Mouse (Mus musculus) MEL (cell line): ENCODE results near the gene Col15a1. TPM values are rescaled to one million over a fixed set of nuclear protein-coding genes. Genes with fewer than 3 reads are reported as not detected.

ENCODE experiments used
- DNase-seq: peaks from one replicate; pipeline ENCODE4 v3.0.0; 2011; ENCODE audit warnings: low read depth, low spot score
- H3K27ac ChIP-seq: 2 replicates; pipeline ENCODE4 v1.5.1; 2012; ENCODE audit warnings: low read depth, mild to moderate bottlenecking, control low read depth, low read length, moderate library complexity; ENCODE audit not compliant: control insufficient read depth
- H3K27me3 ChIP-seq, 2 experiments: fragments of 150-350 bp in 1 of 2; sonication (generic) in 1 of 2; 2 replicates each; pipeline ENCODE4 v1.6.1; 2012; ENCODE audit warnings: low read length in 2 of 2, mild to moderate bottlenecking in 2 of 2, improper control_type of control experiment in 1 of 2, moderate library complexity in 1 of 2; ENCODE audit not compliant: insufficient read depth in 2 of 2, control insufficient read depth in 1 of 2
- H3K36me3 ChIP-seq, 2 experiments: 2 replicates each; pipeline ENCODE4 v1.6.1; 2012 to 2014; ENCODE audit warnings: low read length in 2 of 2, improper control_type of control experiment in 1 of 2, inconsistent platforms in 1 of 2, mild to moderate bottlenecking in 1 of 2; ENCODE audit not compliant: insufficient read depth in 2 of 2, control insufficient read depth in 1 of 2
- H3K4me1 ChIP-seq, 2 experiments: fragments of 150-350 bp in 1 of 2; sonication (generic) in 1 of 2; 2 replicates each; pipeline ENCODE4 v1.6.1; 2012; ENCODE audit warnings: low read length in 2 of 2, improper control_type of control experiment in 1 of 2, mild to moderate bottlenecking in 1 of 2; ENCODE audit not compliant: insufficient read depth in 2 of 2, control insufficient read depth in 1 of 2
- H3K4me3 ChIP-seq, 2 experiments: fragments of 150-350 bp in 1 of 2; sonication (generic) in 1 of 2; 2 replicates each; pipeline ENCODE4 v1.5.1; 2012; ENCODE audit warnings: low read depth in 2 of 2, low read length in 2 of 2, mild to moderate bottlenecking in 2 of 2, moderate library complexity in 2 of 2, control low read depth in 1 of 2, improper control_type of control experiment in 1 of 2; ENCODE audit not compliant: control insufficient read depth in 1 of 2, insufficient read depth in 1 of 2
- H3K79me2 ChIP-seq: 2 replicates; pipeline ENCODE4 v1.6.1; 2012; ENCODE audit warnings: mild to moderate bottlenecking, low read length, moderate library complexity; ENCODE audit not compliant: control insufficient read depth, poor library complexity, insufficient read depth
- H3K9ac ChIP-seq: 2 replicates; pipeline ENCODE4 v1.6.1; 2012; ENCODE audit warnings: low read depth, mild to moderate bottlenecking, control low read depth, low read length, moderate library complexity; ENCODE audit not compliant: control insufficient read depth, poor library complexity, severe bottlenecking
- H3K9me3 ChIP-seq: fragments of 150-350 bp; sonication (generic); replicated peaks from 2 replicates; pipeline ENCODE4 v1.6.1; 2012; ENCODE audit warnings: mild to moderate bottlenecking, low read length, improper control_type of control experiment, moderate library complexity; ENCODE audit not compliant: insufficient read depth
- CHD1 ChIP-seq: IDR thresholded peaks from 2 replicates; pipeline ENCODE4 v1.6.1; 2012; ENCODE audit warnings: low read depth, mild to moderate bottlenecking, inconsistent platforms, low read length, improper control_type of control experiment
- CHD2 ChIP-seq: IDR thresholded peaks from 2 replicates; pipeline ENCODE4 v1.6.1; 2011; ENCODE audit warnings: low read length, improper control_type of control experiment
- E2F4 ChIP-seq: IDR thresholded peaks from 2 replicates; pipeline ENCODE4 v1.6.1; 2011; ENCODE audit warnings: low read depth, low read length, improper control_type of control experiment, borderline replicate concordance
- ELF1 ChIP-seq: IDR thresholded peaks from 2 replicates; pipeline ENCODE4 v1.6.1; 2014; ENCODE audit warnings: low read depth, mild to moderate bottlenecking, inconsistent platforms, low read length, improper control_type of control experiment, moderate library complexity
- GABPA ChIP-seq: IDR thresholded peaks from 2 replicates; pipeline ENCODE4 v1.6.1; 2012; ENCODE audit warnings: low read depth, mild to moderate bottlenecking, inconsistent platforms, low read length, improper control_type of control experiment, moderate library complexity
- GATA1 ChIP-seq: IDR thresholded peaks from 2 replicates; pipeline ENCODE4 v1.6.1; 2011; ENCODE audit warnings: low read depth, low read length, improper control_type of control experiment
- HCFC1 ChIP-seq: IDR thresholded peaks from 2 replicates; pipeline ENCODE4 v1.6.1; 2012; ENCODE audit warnings: low read depth, mild to moderate bottlenecking, inconsistent platforms, low read length, improper control_type of control experiment, moderate library complexity
- JUND ChIP-seq: IDR thresholded peaks from 2 replicates; pipeline ENCODE4 v1.6.1; 2011; ENCODE audit warnings: low read depth, mild to moderate bottlenecking, improper control_type of control experiment, low read length
- KAT2A ChIP-seq: conservative IDR thresholded peaks from 2 replicates; pipeline ENCODE4 v1.6.1; 2012; ENCODE audit warnings: low read depth, low read length, improper control_type of control experiment, inconsistent platforms
- MAFK ChIP-seq: IDR thresholded peaks from 2 replicates; pipeline ENCODE4 v1.6.1; 2011; ENCODE audit warnings: low read depth, mild to moderate bottlenecking, low read length, improper control_type of control experiment, borderline replicate concordance
- MAX ChIP-seq: IDR thresholded peaks from 2 replicates; pipeline ENCODE4 v1.6.1; 2011; ENCODE audit warnings: low read length, improper control_type of control experiment
- MAZ ChIP-seq: IDR thresholded peaks from 2 replicates; pipeline ENCODE4 v1.6.1; 2012; ENCODE audit warnings: low read depth, mild to moderate bottlenecking, inconsistent platforms, low read length, improper control_type of control experiment
- MEF2A ChIP-seq: IDR thresholded peaks from 2 replicates; pipeline ENCODE4 v1.6.1; 2014; ENCODE audit warnings: low read depth, mild to moderate bottlenecking, inconsistent platforms, low read length, improper control_type of control experiment; ENCODE audit not compliant: poor library complexity, insufficient replicate concordance, severe bottlenecking; ENCODE audit errors: extremely low read depth
- MXI1 ChIP-seq: IDR thresholded peaks from 2 replicates; pipeline ENCODE4 v1.6.1; 2011; ENCODE audit warnings: mild to moderate bottlenecking, low read depth, low read length, improper control_type of control experiment
- MYB ChIP-seq: IDR thresholded peaks from 2 replicates; pipeline ENCODE4 v1.6.1; 2011; ENCODE audit warnings: mild to moderate bottlenecking, low read depth, low read length, improper control_type of control experiment
- MYC ChIP-seq: IDR thresholded peaks from 2 replicates; pipeline ENCODE4 v1.6.1; 2011; ENCODE audit warnings: low read depth, mild to moderate bottlenecking, low read length, improper control_type of control experiment, moderate library complexity
- NELFE ChIP-seq: IDR thresholded peaks from 2 replicates; pipeline ENCODE4 v1.6.1; 2011; ENCODE audit warnings: low read depth, low read length, improper control_type of control experiment
- NRF1 ChIP-seq: IDR thresholded peaks from 2 replicates; pipeline ENCODE4 v1.6.1; 2014; ENCODE audit warnings: low read depth, mild to moderate bottlenecking, inconsistent platforms, low read length, improper control_type of control experiment, moderate library complexity; ENCODE audit not compliant: poor library complexity, insufficient read depth, severe bottlenecking
- POLR2A ChIP-seq, 2 experiments: IDR thresholded peaks; 2 replicates each; pipeline ENCODE4 v1.6.1; 2011 to 2012; ENCODE audit warnings: low read length in 2 of 2, mild to moderate bottlenecking in 2 of 2, control low read depth in 1 of 2, improper control_type of control experiment in 1 of 2, low read depth in 1 of 2, moderate library complexity in 1 of 2; ENCODE audit not compliant: control insufficient read depth in 1 of 2, insufficient read depth in 1 of 2, poor library complexity in 1 of 2
- POLR2AphosphoS5 ChIP-seq: IDR thresholded peaks from 2 replicates; pipeline ENCODE4 v1.6.1; 2012; ENCODE audit warnings: low read depth, borderline replicate concordance, mild to moderate bottlenecking, inconsistent platforms, low read length, moderate library complexity, mixed read lengths
- RAD21 ChIP-seq: IDR thresholded peaks from 2 replicates; pipeline ENCODE4 v1.6.1; 2011; ENCODE audit warnings: mild to moderate bottlenecking, low read depth, low read length, improper control_type of control experiment
- RCOR1 ChIP-seq: IDR thresholded peaks from 2 replicates; pipeline ENCODE4 v1.6.1; 2012; ENCODE audit warnings: low read depth, mild to moderate bottlenecking, inconsistent platforms, low read length, improper control_type of control experiment
- SIN3A ChIP-seq: IDR thresholded peaks from 2 replicates; pipeline ENCODE4 v1.6.1; 2012; ENCODE audit warnings: low read length, improper control_type of control experiment, inconsistent platforms
- SMC3 ChIP-seq: IDR thresholded peaks from 2 replicates; pipeline ENCODE4 v1.6.1; 2011; ENCODE audit warnings: low read depth, low read length, improper control_type of control experiment
- TBP ChIP-seq: IDR thresholded peaks from 2 replicates; pipeline ENCODE4 v1.8.0; 2011; ENCODE audit warnings: low read depth, low read length, improper control_type of control experiment
- TCF12 ChIP-seq: IDR thresholded peaks from 2 replicates; pipeline ENCODE4 v1.6.1; 2014; ENCODE audit warnings: low read depth, mild to moderate bottlenecking, inconsistent platforms, low read length, improper control_type of control experiment, moderate library complexity
- UBTF ChIP-seq: IDR thresholded peaks from 2 replicates; pipeline ENCODE4 v1.6.1; 2012; ENCODE audit warnings: low read depth, mild to moderate bottlenecking, inconsistent platforms, low read length, improper control_type of control experiment, moderate library complexity, borderline replicate concordance; ENCODE audit not compliant: insufficient read depth
- USF1 ChIP-seq: IDR thresholded peaks from 2 replicates; pipeline ENCODE4 v1.6.1; 2014; ENCODE audit warnings: low read depth, mild to moderate bottlenecking, inconsistent platforms, low read length, improper control_type of control experiment, moderate library complexity
- ZC3H11A ChIP-seq: IDR thresholded peaks from 2 replicates; pipeline ENCODE4 v1.6.1; 2012; ENCODE audit warnings: low read depth, mild to moderate bottlenecking, inconsistent platforms, low read length, improper control_type of control experiment
- ZMIZ1 ChIP-seq: IDR thresholded peaks from 2 replicates; pipeline ENCODE4 v1.6.1; 2012; ENCODE audit warnings: low read depth, mild to moderate bottlenecking, inconsistent platforms, low read length, improper control_type of control experiment, moderate library complexity
- polyA plus RNA-seq, 2 experiments: library from polyadenylated mRNA; stranded (reverse) in 1 of 2; unstranded in 1 of 2; fragments of >175 nt in 1 of 2; fragments of >200 nt in 1 of 2; gene quantifications; 2 replicates each; pipeline versions ENCODE4 v1.2.1 to v1.2.4; 2012; ENCODE audit warnings: low replicate concordance in 2 of 2, low read depth in 1 of 2; ENCODE audit not compliant: insufficient read length in 2 of 2, insufficient read depth in 1 of 2, missing spikeins in 1 of 2
- total RNA-seq: library from RNA; depleted of rRNA; stranded (reverse); fragments of 300-350 nt; gene quantifications from 2 replicates; pipeline ENCODE4 v1.2.3, GENCODE M21; 2012

Col15a1 gene
- total and polyA plus RNA-seq, 3 experiments, result 2.2 to 2.6 TPM; not detected in 1

- Histone ChIP-seq H3K27ac (no peak overlapping the region), H3K9me3 (no peaks in the 10 kb centered on the region), H3K36me3 (peaks cover 0 to 8% of the 10 kb centered on the region in 2 experiments; a peak in 2 of 4 replicates), H3K79me2 (peaks cover 10% of the 10 kb centered on the region), H3K27me3 (no peaks in the 10 kb centered on the region), H3K4me3 (peak overlapping the region; percentile 73 to 94), H3K4me1 (peaks cover 0 to 5% of the 10 kb centered on the region in 2 experiments; a peak in 2 of 4 replicates), H3K9ac (peak overlapping the region; percentile 59)
- peak; percentile 62 for DNase-seq
- TF ChIP-seq TBP (0 out of 2 replicates have a peak, but pooled peaks have one; percentile 22), MAZ (no peak)
Observed at GRCm38 (mm10) chr4:47352061-47352661, 144.2 kb downstream of the Col15a1 start.

GRCm38 (mm10) chr4:47352803-47353388 is 144.9 kb downstream of the Col15a1 start, which contains the start of gene Tgfbr1:
Tgfbr1 (plus strand) TSS chr4:47353222.
- Histone ChIP-seq H3K9ac (peak within 1 kb of the TSS; percentile 98), H3K4me3 (peak within 1 kb of the TSS; percentile 73 to 96), H3K4me1 (peaks cover 0 to 5% of the 10 kb centered on the region in 2 experiments; a peak in 2 of 4 replicates), H3K9me3 (no peaks in the 10 kb centered on the region), H3K36me3 (peaks cover 0 to 8% of the 10 kb centered on the region in 2 experiments; a peak in 2 of 4 replicates), H3K27ac (no peak within 1 kb of the TSS), H3K27me3 (no peaks in the 10 kb centered on the region), H3K79me2 (peaks cover 10% of the 10 kb centered on the region)
- peak; percentile 96 for DNase-seq
- TF ChIP-seq GABPA, result no peak
- TF ChIP-seq MEF2A, result no peak
- TF ChIP-seq ELF1, result no peak
- TF ChIP-seq POLR2AphosphoS5, result no peak
- TF ChIP-seq HCFC1, result 0 out of 2 replicates have a peak, but pooled peaks have one; percentile 27
- no peak for TF ChIP-seq USF1
- TF ChIP-seq MAFK, result no peak
- TF ChIP-seq MAZ, result peak; percentile 53; the same call in 1 of the 2 replicates
- TF ChIP-seq NELFE, result peak; percentile 76
- peak; percentile 57 for TF ChIP-seq SIN3A
- no peak for TF ChIP-seq TCF12
- TF ChIP-seq CHD1, result no peak
- no peak for TF ChIP-seq ZC3H11A
- no peak for TF ChIP-seq MYB
- TF ChIP-seq CHD2, result no peak
- no peak for TF ChIP-seq NRF1
- no peak for TF ChIP-seq RAD21
- TF ChIP-seq UBTF, result no peak
- TF ChIP-seq E2F4, result no peak
- no peak for TF ChIP-seq MAX
- no peak for TF ChIP-seq JUND
- TF ChIP-seq MXI1, result no peak
- no peak for TF ChIP-seq MYC
- no peak for TF ChIP-seq TBP
- TF ChIP-seq KAT2A, result no peak
- 0 out of 2 replicates have a peak, but pooled peaks have one; percentile 12 for TF ChIP-seq SMC3
- peak; percentile 71 to 82; a peak in 2 of 4 replicates for TF ChIP-seq POLR2A (IDR thresholded peaks at IDR 0.05; ENCODE audit: control insufficient read depth in 1 of 2, insufficient read depth in 1 of 2, low read depth in 1 of 2, low read length in 2 of 2, poor library complexity in 1 of 2)
- no peak for TF ChIP-seq RCOR1
- no peak for TF ChIP-seq GATA1
- peak; percentile 57; the same call in 1 of the 2 replicates for TF ChIP-seq ZMIZ1
